7 mouse cellular contexts compared by ENCODE assay signal in genomic region chr6:144710816-144711215, GRCm38 (mm10).
DNase-seq lines count a peak whose midpoint lies in the region; ATAC-seq and TF ChIP-seq lines count a peak whose summit lies in the region.

No protein-coding gene starts in this region.

- no peaks in the 10 kb centered on the region for H3K4me1 ChIP-seq in spleen, adult 2 months (ENCODE audit: control insufficient read depth, insufficient read depth, insufficient read length)
- H3K4me1 ChIP-seq in kidney, postnatal 0 days (replicated peaks; ENCODE audit: insufficient read depth, low read length) = peaks cover 11% of the 10 kb centered on the region
- 0 out of 2 replicates have a peak, but pooled peaks cover 5% of the 10 kb centered on the region for H3K4me1 ChIP-seq in midbrain, embryonic 16.5 days (ENCODE audit: control insufficient read depth, insufficient read depth, low read length)

- H3K9me3 ChIP-seq in kidney, postnatal 0 days (replicated peaks; ENCODE audit: low read length) = no peaks in the 10 kb centered on the region
- H3K9me3 ChIP-seq in midbrain, embryonic 16.5 days (replicated peaks; ENCODE audit: control insufficient read depth, low read length, poor library complexity, severe bottlenecking) = no peaks in the 10 kb centered on the region

- DNase-seq in spleen, adult 2 months (ENCODE audit: low read depth in 1 of 2, low spot score in 2 of 2) = no peak
- no peak for DNase-seq in spleen, postnatal 4 days (ENCODE audit: low spot score in 2 of 2)
- DNase-seq in gastrocnemius, postnatal 14 days = peak; percentile 53
- DNase-seq in kidney, postnatal 0 days (ENCODE audit: low spot score) = peak; percentile 52
- DNase-seq in ovary, adult 18-20 months (ENCODE audit: low spot score) = peak; percentile 57
- no peak for DNase-seq in testis, postnatal 10 days (ENCODE audit: low spot score)

- 84% methylated on average over 5 of the region's 5 CpGs for WGBS in spleen, adult 2 months
- 31% methylated on average over 5 of the region's 5 CpGs for WGBS in kidney, postnatal 0 days
- WGBS in midbrain, embryonic 16.5 days = 72% methylated on average over 5 of the region's 5 CpGs

- TF ChIP-seq CTCF in spleen, adult 2 months (IDR thresholded peaks at IDR 0.05; ENCODE audit: extremely low read depth, insufficient read depth, insufficient read length, insufficient replicate concordance) = no peak
- no peak for TF ChIP-seq CTCF in kidney, postnatal 0 days (IDR thresholded peaks at IDR 0.05; ENCODE audit: low read depth)

- H3K27ac ChIP-seq in spleen, adult 2 months (ENCODE audit: insufficient read depth, low read length) = peak overlapping the region; percentile 20; the same call in 1 of the 2 replicates
- peak overlapping the region; percentile 56 for H3K27ac ChIP-seq in kidney, postnatal 0 days
- H3K27ac ChIP-seq in midbrain, embryonic 16.5 days (ENCODE audit: low read length) = no peak overlapping the region

- H3K4me3 ChIP-seq in spleen, adult 2 months (ENCODE audit: extremely low read depth, insufficient read depth, insufficient read length) = no peak overlapping the region
- H3K4me3 ChIP-seq in kidney, postnatal 0 days (replicated peaks; ENCODE audit: low read depth, low read length) = no peak overlapping the region
- H3K4me3 ChIP-seq in midbrain, embryonic 16.5 days (ENCODE audit: low read depth, low read length) = no peak overlapping the region

- intact Hi-C loops in gastrocnemius, postnatal 14 days (cut with DNase I; ENCODE audit: low total_unique reads) = no loop called here

- no peaks in the 10 kb centered on the region for H3K36me3 ChIP-seq in spleen, adult 2 months (ENCODE audit: control insufficient read depth, insufficient read depth, low read length)
- no peaks in the 10 kb centered on the region for H3K36me3 ChIP-seq in kidney, postnatal 0 days (ENCODE audit: insufficient read depth, low read length)
- no peaks in the 10 kb centered on the region for H3K36me3 ChIP-seq in midbrain, embryonic 16.5 days (ENCODE audit: control insufficient read depth, insufficient read depth, low read length)

- H3K9ac ChIP-seq in kidney, postnatal 0 days (ENCODE audit: low read depth, low read length) = no peak overlapping the region
- H3K9ac ChIP-seq in midbrain, embryonic 16.5 days (ENCODE audit: low read depth, low read length) = no peak overlapping the region

- H3K27me3 ChIP-seq in spleen, adult 2 months (ENCODE audit: control insufficient read depth, insufficient read depth, low read length) = no peaks in the 10 kb centered on the region
- H3K27me3 ChIP-seq in kidney, postnatal 0 days (ENCODE audit: insufficient read depth, low read length) = no peaks in the 10 kb centered on the region
- no peaks in the 10 kb centered on the region for H3K27me3 ChIP-seq in midbrain, embryonic 16.5 days (ENCODE audit: control insufficient read depth, insufficient read depth, low read depth, low read length)

- ATAC-seq in kidney, postnatal 0 days (replicated peaks; ENCODE audit: low FRiP score, low read depth) = no peak
- ATAC-seq in midbrain, embryonic 16.5 days = no peak

- no peak overlapping the region for H3K4me2 ChIP-seq in kidney, postnatal 0 days (ENCODE audit: low read length)
- no peak overlapping the region for H3K4me2 ChIP-seq in midbrain, embryonic 16.5 days (ENCODE audit: low read length)

- TF ChIP-seq POLR2A in spleen, adult 2 months (IDR thresholded peaks at IDR 0.05; ENCODE audit: low read depth, low read length) = no peak

Comparison
In these comparisons a context has a peak if more than half of its experiments do, and no peak if none do; other contexts are left out.
1. DNase-seq: peak in gastrocnemius, postnatal 14 days (single experiment), kidney, postnatal 0 days (single experiment) and ovary, adult 18-20 months (single experiment); none in spleen, adult 2 months (0 of 2), spleen, postnatal 4 days (0 of 2) and testis, postnatal 10 days (single experiment).